Mouse (Mus musculus): ENCODE data around the gene Gprc5a. TPM values are rescaled to one million over a fixed set of nuclear protein-coding genes. Genes with fewer than 3 reads are reported as not detected.

Gene Gprc5a
- polyA plus RNA-seq, 1 experiment from 2014 or later: 0.80 TPM

Other genes with a start within 250 kb of the Gprc5a start
- 1.3 and 1.5 TPM in 2 replicates for gene Crebl2, start 235.5 kb upstream of the Gprc5a start, polyA plus RNA-seq (2014; fragmentation: Nextera tagmentation; extraction: Ambion mirVana)
- gene Gpr19, start 167.1 kb upstream of the Gprc5a start, polyA plus RNA-seq (2014; fragmentation: Nextera tagmentation; extraction: Ambion mirVana): 6.1 and 9.1 TPM in 2 replicates
- 8.9 and 9.4 TPM in 2 replicates for gene Cdkn1b, start 145.2 kb upstream of the Gprc5a start, polyA plus RNA-seq (2014; fragmentation: Nextera tagmentation; extraction: Ambion mirVana)
- gene Apold1, start 83.9 kb upstream of the Gprc5a start, polyA plus RNA-seq (2014; fragmentation: Nextera tagmentation; extraction: Ambion mirVana): 2.5 and 2.6 TPM in 2 replicates
- 134 and 142 TPM in 2 replicates for gene Ddx47, start 54.0 kb upstream of the Gprc5a start, polyA plus RNA-seq (2014; fragmentation: Nextera tagmentation; extraction: Ambion mirVana)
- 0.25 TPM in 1 of 2 replicates, not detected in the other for gene Gprc5d, start 52.6 kb downstream of the Gprc5a start, polyA plus RNA-seq (2014; fragmentation: Nextera tagmentation; extraction: Ambion mirVana)
- gene Fam234b, start 132.3 kb downstream of the Gprc5a start, polyA plus RNA-seq (2014; fragmentation: Nextera tagmentation; extraction: Ambion mirVana): 34.2 and 37.9 TPM in 2 replicates
- gene Hebp1, start 132.4 kb downstream of the Gprc5a start, polyA plus RNA-seq (2014; fragmentation: Nextera tagmentation; extraction: Ambion mirVana): 56.8 and 59.1 TPM in 2 replicates
- 0.51 and 1.1 TPM in 2 replicates for gene Gsg1, start 188.7 kb downstream of the Gprc5a start, polyA plus RNA-seq (2014; fragmentation: Nextera tagmentation; extraction: Ambion mirVana)
- not detected in 2 replicates for gene Pbp2, start 244.8 kb downstream of the Gprc5a start, polyA plus RNA-seq (2014; fragmentation: Nextera tagmentation; extraction: Ambion mirVana)